ENCODE assay signal across 19 mouse cellular contexts in the genomic region with DNA sequence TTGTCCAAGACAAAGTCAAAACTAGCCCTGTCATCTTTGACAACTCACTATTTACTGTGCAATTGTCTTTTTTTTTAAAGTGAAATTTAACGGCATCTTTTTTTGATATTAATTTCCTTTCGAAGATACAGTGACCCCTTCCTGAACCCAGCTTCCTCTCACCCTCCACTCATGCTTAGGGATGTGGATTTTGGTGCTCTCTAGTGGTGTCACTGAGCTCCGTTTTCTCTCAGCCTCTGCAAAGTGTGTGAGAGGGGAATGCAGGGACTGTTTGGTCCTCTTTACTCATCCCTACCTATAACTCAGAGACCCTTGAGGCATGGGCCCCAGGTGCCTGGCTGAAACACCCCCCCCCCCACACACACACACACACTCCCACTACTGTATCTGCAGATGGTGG. TPM values are rescaled to one million over a fixed set of nuclear protein-coding genes. Genes with fewer than 3 reads are reported as not detected.
DNase-seq lines count a peak whose midpoint lies in the region; ATAC-seq and TF ChIP-seq lines count a peak whose summit lies in the region.
"Had no signal": no experiment of that assay in that cellular context is flagged by ENCODE, and none has a peak within 500 bp of the region (broad histone marks: within the 10 kb centered on the region; RNA-seq: fewer than 3 reads in every experiment).

No protein-coding gene starts in this region.

- H3K4me3 ChIP-seq in heart, adult 2 months, result no peak overlapping the region
- no peak overlapping the region for H3K4me3 ChIP-seq in heart, embryonic 12.5 days
- no peak overlapping the region for H3K4me3 ChIP-seq in layer of hippocampus, adult 2 months
- no peak overlapping the region for H3K4me3 ChIP-seq in midbrain, postnatal 0 days (ENCODE audit: low read depth, low read length)
- no peak overlapping the region for H3K4me3 ChIP-seq in midbrain, embryonic 13.5 days (replicated peaks)
- H3K4me3 ChIP-seq: heart, embryonic 10.5 days; lung, embryonic 15.5 days; megakaryocyte, embryonic 14.5 days had no signal

- TF ChIP-seq POLR2A in heart, adult 2 months (IDR thresholded peaks at IDR 0.05; ENCODE audit: insufficient read depth, low read depth, low read length), result no peak

- ATAC-seq in heart, embryonic 12.5 days (ENCODE audit: insufficient number of reproducible peaks, low FRiP score), result no peak
- no peak for ATAC-seq in midbrain, postnatal 0 days (ENCODE audit: low FRiP score)
- no peak for ATAC-seq in midbrain, embryonic 13.5 days

- H3K9ac ChIP-seq in heart, adult 2 months (ENCODE audit: low read depth, low read length), result no peak overlapping the region
- H3K9ac ChIP-seq in heart, embryonic 12.5 days, result no peak overlapping the region
- no peak overlapping the region for H3K9ac ChIP-seq in midbrain, postnatal 0 days (replicated peaks; ENCODE audit: low read length, poor library complexity, severe bottlenecking)
- H3K9ac ChIP-seq in midbrain, embryonic 13.5 days (replicated peaks), result no peak overlapping the region
- H3K9ac ChIP-seq: lung, embryonic 15.5 days had no signal

- WGBS in heart, adult 2 months, result 18% methylated on average over 3 of the region's 3 CpGs
- WGBS in heart, embryonic 12.5 days, result 39% methylated on average over 3 of the region's 3 CpGs
- 63% methylated on average over 3 of the region's 3 CpGs for WGBS in midbrain, postnatal 0 days
- WGBS in midbrain, embryonic 13.5 days, result 69% methylated on average over 3 of the region's 3 CpGs

- DNase-seq in heart, adult 2 months, result no peak
- no peak for DNase-seq in layer of hippocampus, adult 2 months (ENCODE audit: low spot score in 2 of 2)
- no peak for DNase-seq in layer of hippocampus, adult 11-12 months (ENCODE audit: low spot score)
- DNase-seq in midbrain, postnatal 0 days (ENCODE audit: low spot score), result no peak
- peak; percentile 48 for DNase-seq in naive thymus-derived CD4-positive, alpha-beta T cell, adult 2 months (ENCODE audit: low read depth)
- no peak for DNase-seq in c-Kit-positive CD71-positive TER-119-positive erythroid progenitor cells, embryonic 14.5 days (ENCODE audit: low spot score)
- DNase-seq: adrenal gland, adult 2 months; cerebellum, adult 11-12 months; gastrocnemius, postnatal 25 days; heart, postnatal 4 days; kidney, adult 11 months; thymus, adult 18-20 months had no signal

- TF ChIP-seq EP300 in heart, adult 2 months (IDR thresholded peaks at IDR 0.05; ENCODE audit: insufficient read depth, low read depth, low read length), result no peak

- no peaks in the 10 kb centered on the region for H3K36me3 ChIP-seq in heart, adult 2 months (ENCODE audit: control insufficient read depth, insufficient read depth, low read length)
- H3K36me3 ChIP-seq in heart, embryonic 12.5 days, result no peaks in the 10 kb centered on the region
- H3K36me3 ChIP-seq in midbrain, postnatal 0 days (ENCODE audit: insufficient read depth, low read length), result 0 out of 2 replicates have a peak, but pooled peaks cover 3% of the 10 kb centered on the region
- no peaks in the 10 kb centered on the region for H3K36me3 ChIP-seq in midbrain, embryonic 13.5 days
- H3K36me3 ChIP-seq: heart, embryonic 10.5 days; lung, embryonic 15.5 days had no signal

- H3K27ac ChIP-seq in heart, adult 2 months, result no peak overlapping the region
- H3K27ac ChIP-seq in heart, embryonic 12.5 days (ENCODE audit: poor library complexity, severe bottlenecking), result no peak overlapping the region
- no peak overlapping the region for H3K27ac ChIP-seq in layer of hippocampus, adult 2 months
- no peak overlapping the region for H3K27ac ChIP-seq in midbrain, postnatal 0 days (ENCODE audit: low read depth, low read length)
- no peak overlapping the region for H3K27ac ChIP-seq in midbrain, embryonic 13.5 days
- H3K27ac ChIP-seq: heart, embryonic 10.5 days; lung, embryonic 15.5 days had no signal

- no peaks in the 10 kb centered on the region for H3K4me1 ChIP-seq in heart, adult 2 months (ENCODE audit: control insufficient read depth, insufficient read depth, low read length)
- H3K4me1 ChIP-seq in heart, embryonic 12.5 days (replicated peaks), result no peaks in the 10 kb centered on the region
- H3K4me1 ChIP-seq in midbrain, postnatal 0 days (ENCODE audit: insufficient read depth, low read length), result no peaks in the 10 kb centered on the region
- H3K4me1 ChIP-seq in midbrain, embryonic 13.5 days (replicated peaks), result no peaks in the 10 kb centered on the region
- H3K4me1 ChIP-seq: heart, embryonic 10.5 days; lung, embryonic 15.5 days had no signal

- no peaks in the 10 kb centered on the region for H3K79me2 ChIP-seq in heart, adult 2 months (replicated peaks; ENCODE audit: control insufficient read depth, insufficient read depth, low read length)

- 0 out of 2 replicates have a peak, but pooled peaks cover 3% of the 10 kb centered on the region for H3K9me3 ChIP-seq in heart, embryonic 12.5 days (replicated peaks)
- H3K9me3 ChIP-seq in midbrain, postnatal 0 days (ENCODE audit: low read length), result no peaks in the 10 kb centered on the region
- no peaks in the 10 kb centered on the region for H3K9me3 ChIP-seq in midbrain, embryonic 13.5 days
- H3K9me3 ChIP-seq: heart, embryonic 10.5 days; lung, embryonic 15.5 days had no signal

- no peak overlapping the region for H3K4me2 ChIP-seq in heart, embryonic 12.5 days
- H3K4me2 ChIP-seq in midbrain, postnatal 0 days (ENCODE audit: low read depth, low read length, poor library complexity, severe bottlenecking), result no peak overlapping the region
- no peak overlapping the region for H3K4me2 ChIP-seq in midbrain, embryonic 13.5 days (replicated peaks)
- H3K4me2 ChIP-seq: lung, embryonic 15.5 days had no signal

- intact Hi-C loops in heart, adult 2 months (cut with DNase I), result loop anchor here (1.0 to 5.0 kb wide), 2 partner anchors 71 to 94 kb away; partner anchors contain the start of gene Nsfl1c

- peak; percentile 38 for TF ChIP-seq CTCF in heart, adult 2 months (IDR thresholded peaks at IDR 0.05)
- peak; percentile 65 for TF ChIP-seq CTCF in layer of hippocampus, adult 2 months (conservative IDR thresholded peaks at IDR 0.05)
- peak; percentile 53 for TF ChIP-seq CTCF in midbrain, postnatal 0 days (IDR thresholded peaks at IDR 0.05)

- H3K27me3 ChIP-seq in heart, adult 2 months (ENCODE audit: control insufficient read depth, insufficient read depth, low read length), result no peaks in the 10 kb centered on the region
- peaks cover 24% of the 10 kb centered on the region for H3K27me3 ChIP-seq in heart, embryonic 12.5 days (replicated peaks)
- no peaks in the 10 kb centered on the region for H3K27me3 ChIP-seq in midbrain, postnatal 0 days (ENCODE audit: insufficient read depth, low read length)
- no peaks in the 10 kb centered on the region for H3K27me3 ChIP-seq in midbrain, embryonic 13.5 days
- H3K27me3 ChIP-seq: lung, embryonic 15.5 days had no signal

RNA-seq across cellular contexts. Expression of gene Sdcbp2, which starts 13.5 kb away (rescaled TPM):
- total RNA-seq in heart, adult 2 months (2021), result 1 to 10 TPM; 1.9 to 2.4 TPM
- 2.2 TPM in 2 replicates for polyA plus RNA-seq in heart, adult 2 months (2012; rRNA removed)
- polyA plus RNA-seq in heart, embryonic 12.5 days (2016; fragmentation: Nextera tagmentation; extraction: Ambion mirVana), result 1.0 and 1.6 TPM in 2 replicates
- total RNA-seq in layer of hippocampus, adult 2 months (2021), result 1 to 10 TPM; 1.4 to 2.1 TPM
- 0.61 TPM in 1 of 2 replicates, not detected in the other for total RNA-seq in midbrain, postnatal 0 days (2014; rRNA removed)
- polyA plus RNA-seq in midbrain, postnatal 0 days (2015; fragmentation: Nextera tagmentation; extraction: Ambion mirVana), result 0.93 and 1.4 TPM in 2 replicates
- 0.61 and 0.62 TPM in 2 replicates for polyA plus RNA-seq in midbrain, embryonic 13.5 days (2015; fragmentation: Nextera tagmentation; extraction: Ambion mirVana)
- total RNA-seq: MEL had no signal

RNA-seq across cellular contexts. Expression of gene Fkbp1a, which starts 43.7 kb away (rescaled TPM):
- total RNA-seq in heart, adult 2 months (2021), result 100 to 1,000 TPM; 197 to 211 TPM
- polyA plus RNA-seq in heart, adult 2 months (2012; rRNA removed), result 90.5 and 145 TPM in 2 replicates
- polyA plus RNA-seq in heart, embryonic 12.5 days (2016; fragmentation: Nextera tagmentation; extraction: Ambion mirVana), result 751 and 791 TPM in 2 replicates
- total RNA-seq in layer of hippocampus, adult 2 months (2021), result 100 to 1,000 TPM; 892 to 923 TPM
- 79.2 and 79.3 TPM in 2 replicates for total RNA-seq in midbrain, postnatal 0 days (2014; rRNA removed)
- 598 and 619 TPM in 2 replicates for polyA plus RNA-seq in midbrain, postnatal 0 days (2015; fragmentation: Nextera tagmentation; extraction: Ambion mirVana)
- polyA plus RNA-seq in midbrain, embryonic 13.5 days (2015; fragmentation: Nextera tagmentation; extraction: Ambion mirVana), result 507 and 515 TPM in 2 replicates

RNA-seq across cellular contexts. Expression of gene Snph, which starts 46.5 kb away (rescaled TPM):
- total RNA-seq in heart, adult 2 months (2021), result 1 to 10 TPM; 4.3 to 5.0 TPM
- polyA plus RNA-seq in heart, adult 2 months (2012; rRNA removed), result 0.09 and 0.21 TPM in 2 replicates
- 0.22 and 0.38 TPM in 2 replicates for polyA plus RNA-seq in heart, embryonic 12.5 days (2016; fragmentation: Nextera tagmentation; extraction: Ambion mirVana)
- total RNA-seq in layer of hippocampus, adult 2 months (2021), result 100 to 1,000 TPM; 401 to 415 TPM
- 64.2 and 66.1 TPM in 2 replicates for total RNA-seq in midbrain, postnatal 0 days (2014; rRNA removed)
- polyA plus RNA-seq in midbrain, postnatal 0 days (2015; fragmentation: Nextera tagmentation; extraction: Ambion mirVana), result 21.9 and 23.4 TPM in 2 replicates
- 9.4 and 12.6 TPM in 2 replicates for polyA plus RNA-seq in midbrain, embryonic 13.5 days (2015; fragmentation: Nextera tagmentation; extraction: Ambion mirVana)
- total RNA-seq: MEL had no signal
- polyA plus RNA-seq: C2C12 had no signal
